Mouse (Mus musculus) kidney, postnatal 10 days (tissue): ENCODE results near the gene 4930539E08Rik.

Source experiments
- DNase-seq: peaks from one replicate; pipeline ENCODE4 v3.0.0; 2021; ENCODE audit warnings: mixed read lengths

The 4930539E08Rik gene

GRCm38 (mm10) chr17:28894050-28894767, 20.9 kb downstream of the 4930539E08Rik start:
- no peak for DNase-seq

- DNase-seq: no peak
These were observed 28.9 kb downstream of the 4930539E08Rik start for GRCm38 (mm10) chr17:28886266-28886665.

GRCm38 (mm10) chr17:28885231-28885630, 29.9 kb downstream of the 4930539E08Rik start:
- no peak for DNase-seq

- DNase-seq: no peak
These were observed 31.1 kb downstream of the 4930539E08Rik start for GRCm38 (mm10) chr17:28883941-28884516.

- no peak for DNase-seq
These were observed 32.3 kb downstream of the 4930539E08Rik start for GRCm38 (mm10) chr17:28882810-28883209.

GRCm38 (mm10) chr17:28882316-28882715, 32.8 kb downstream of the 4930539E08Rik start:
- DNase-seq: peak; percentile 86

- DNase-seq: peak; percentile 87
These were observed 35.2 kb downstream of the 4930539E08Rik start for GRCm38 (mm10) chr17:28879931-28880391.

GRCm38 (mm10) chr17:28876821-28877220, 38.3 kb downstream of the 4930539E08Rik start:
- peak; percentile 40 for DNase-seq

GRCm38 (mm10) chr17:28876331-28876730, 38.8 kb downstream of the 4930539E08Rik start:
- DNase-seq: no peak

GRCm38 (mm10) chr17:28875316-28875715, 39.8 kb downstream of the 4930539E08Rik start:
- DNase-seq: peak; percentile 62

- peak; percentile 52 for DNase-seq
These were observed 40.3 kb downstream of the 4930539E08Rik start for GRCm38 (mm10) chr17:28874825-28875224.

- no peak for DNase-seq
These were observed 40.9 kb downstream of the 4930539E08Rik start for GRCm38 (mm10) chr17:28874216-28874615.

- no peak for DNase-seq
These were observed 42.8 kb downstream of the 4930539E08Rik start for GRCm38 (mm10) chr17:28872322-28872721.

- DNase-seq: no peak
These were observed 43.3 kb downstream of the 4930539E08Rik start for GRCm38 (mm10) chr17:28871831-28872230.

GRCm38 (mm10) chr17:28870435-28870834, 44.7 kb downstream of the 4930539E08Rik start:
- DNase-seq: no peak

GRCm38 (mm10) chr17:28869412-28870110, 45.6 kb downstream of the 4930539E08Rik start:
- DNase-seq: no peak

GRCm38 (mm10) chr17:28867381-28867780, 47.7 kb downstream of the 4930539E08Rik start:
- no peak for DNase-seq

- no peak for DNase-seq
These were observed 48.2 kb downstream of the 4930539E08Rik start for GRCm38 (mm10) chr17:28866921-28867320.

- DNase-seq: no peak
These were observed 50.7 kb downstream of the 4930539E08Rik start for GRCm38 (mm10) chr17:28864464-28864863.

- no peak for DNase-seq
These were observed 51.2 kb downstream of the 4930539E08Rik start for GRCm38 (mm10) chr17:28863926-28864325.

GRCm38 (mm10) chr17:28858205-28858604, 56.9 kb downstream of the 4930539E08Rik start, which contains the start of gene Pnpla1:
TSS of gene Pnpla1 (plus strand) at chr17:28858411.
- peak; percentile 28 for DNase-seq

- DNase-seq: no peak
These were observed 59.1 kb downstream of the 4930539E08Rik start for GRCm38 (mm10) chr17:28856030-28856429.

- peak; percentile 42 for DNase-seq
These were observed 59.8 kb downstream of the 4930539E08Rik start for GRCm38 (mm10) chr17:28855166-28855885.
